In genomic region chr16:4539521-4539920, GRCm38 (mm10) we compare ENCODE assay signal across 22 mouse cellular contexts. TPM values are rescaled to one million over a fixed set of nuclear protein-coding genes. Genes with fewer than 3 reads are reported as not detected.
DNase-seq lines count a peak whose midpoint lies in the region; ATAC-seq and TF ChIP-seq lines count a peak whose summit lies in the region.
"Had no signal": no experiment of that assay in that cellular context is flagged by ENCODE, and none has a peak within 500 bp of the region (broad histone marks: within the 10 kb centered on the region; RNA-seq: fewer than 3 reads in every experiment).

No protein-coding gene starts in this region.

- 0 out of 2 replicates have a peak, but pooled peaks cover 3% of the 10 kb centered on the region for H3K36me3 ChIP-seq in midbrain, postnatal 0 days (ENCODE audit: insufficient read depth, low read length)
- H3K36me3 ChIP-seq in midbrain, embryonic 10.5 days = peaks cover 5% of the 10 kb centered on the region
- no peaks in the 10 kb centered on the region for H3K36me3 ChIP-seq in hindbrain, embryonic 14.5 days (replicated peaks; ENCODE audit: control insufficient read depth, insufficient read depth)
- H3K36me3 ChIP-seq: hindbrain, embryonic 15.5 days; intestine, embryonic 15.5 days; lung, embryonic 15.5 days; neural tube, embryonic 15.5 days had no signal

- intact Hi-C loops in gastrocnemius, adult 2 months (cut with DNase I) = no loop called here

- H3K4me1 ChIP-seq in midbrain, postnatal 0 days (ENCODE audit: insufficient read depth, low read length) = no peaks in the 10 kb centered on the region
- H3K4me1 ChIP-seq in midbrain, embryonic 10.5 days = peaks cover 18% of the 10 kb centered on the region
- H3K4me1 ChIP-seq in hindbrain, embryonic 14.5 days (replicated peaks; ENCODE audit: control insufficient read depth, insufficient read depth, low read length) = peaks cover 6% of the 10 kb centered on the region

- peak overlapping the region; percentile 85 for H3K27ac ChIP-seq in gastrocnemius, adult 2 months
- H3K27ac ChIP-seq in midbrain, postnatal 0 days (ENCODE audit: low read depth, low read length) = no peak overlapping the region
- H3K27ac ChIP-seq in midbrain, embryonic 10.5 days (replicated peaks) = no peak overlapping the region
- H3K27ac ChIP-seq in hindbrain, embryonic 14.5 days = no peak overlapping the region
- H3K27ac ChIP-seq: embryonic facial prominence, embryonic 13.5 days; hindbrain, embryonic 15.5 days; intestine, embryonic 15.5 days; limb, embryonic 13.5 days; liver, embryonic 13.5 days; lung, embryonic 15.5 days; neural tube, embryonic 15.5 days had no signal

- DNase-seq in adrenal gland, adult 2 months = peak; percentile 59
- no peak for DNase-seq in adrenal gland, postnatal 25 days
- no peak for DNase-seq in gastrocnemius, adult 2 months
- DNase-seq in gastrocnemius, postnatal 10 days = no peak
- no peak for DNase-seq in midbrain, postnatal 0 days (ENCODE audit: low spot score)
- no peak for DNase-seq in midbrain, embryonic 10.5 days (ENCODE audit: low spot score)
- DNase-seq in hindbrain, embryonic 14.5 days (ENCODE audit: low spot score) = no peak
- no peak for DNase-seq in lung, adult 18-20 months
- DNase-seq: B cell, adult 2 months; cerebellum, adult 9-10 months; heart, postnatal 36 days; kidney, adult 9 months; kidney, postnatal 36 days; layer of hippocampus, adult 9-11 months; liver, embryonic 13.5 days; lung, postnatal 4 days had no signal

- 70% methylated on average over 4 of the region's 4 CpGs for WGBS in midbrain, postnatal 0 days
- 91% methylated on average over 4 of the region's 4 CpGs for WGBS in midbrain, embryonic 10.5 days
- 74% methylated on average over 4 of the region's 4 CpGs for WGBS in hindbrain, embryonic 14.5 days

- no peak for ATAC-seq in midbrain, postnatal 0 days (ENCODE audit: low FRiP score)
- no peak for ATAC-seq in hindbrain, embryonic 14.5 days (ENCODE audit: low FRiP score)
- ATAC-seq: intestine, embryonic 15.5 days had no signal

- H3K4me2 ChIP-seq in midbrain, postnatal 0 days (ENCODE audit: low read depth, low read length, poor library complexity, severe bottlenecking) = no peak overlapping the region
- H3K4me2 ChIP-seq in hindbrain, embryonic 14.5 days (replicated peaks) = no peak overlapping the region
- H3K4me2 ChIP-seq: embryonic facial prominence, embryonic 13.5 days; hindbrain, embryonic 15.5 days; intestine, embryonic 15.5 days; limb, embryonic 13.5 days; liver, embryonic 13.5 days; lung, embryonic 15.5 days; neural tube, embryonic 15.5 days had no signal

- TF ChIP-seq CTCF in gastrocnemius, adult 2 months (IDR thresholded peaks at IDR 0.05) = no peak
- TF ChIP-seq CTCF in midbrain, postnatal 0 days (IDR thresholded peaks at IDR 0.05) = 0 out of 2 replicates have a peak, but pooled peaks have one; percentile 8

- no peak overlapping the region for H3K4me3 ChIP-seq in gastrocnemius, adult 2 months
- no peak overlapping the region for H3K4me3 ChIP-seq in midbrain, postnatal 0 days (ENCODE audit: low read depth, low read length)
- no peak overlapping the region for H3K4me3 ChIP-seq in midbrain, embryonic 10.5 days
- H3K4me3 ChIP-seq in hindbrain, embryonic 14.5 days (replicated peaks; ENCODE audit: low read length) = no peak overlapping the region
- H3K4me3 ChIP-seq: embryonic facial prominence, embryonic 13.5 days; hindbrain, embryonic 15.5 days; intestine, embryonic 15.5 days; limb, embryonic 13.5 days; liver, embryonic 13.5 days; lung, embryonic 15.5 days; neural tube, embryonic 15.5 days had no signal

- no peaks in the 10 kb centered on the region for H3K27me3 ChIP-seq in midbrain, postnatal 0 days (ENCODE audit: insufficient read depth, low read length)
- no peaks in the 10 kb centered on the region for H3K27me3 ChIP-seq in midbrain, embryonic 10.5 days (ENCODE audit: low read depth, poor library complexity, severe bottlenecking)
- no peaks in the 10 kb centered on the region for H3K27me3 ChIP-seq in hindbrain, embryonic 14.5 days (ENCODE audit: control insufficient read depth, insufficient read depth, low read length)
- H3K27me3 ChIP-seq: embryonic facial prominence, embryonic 13.5 days; hindbrain, embryonic 15.5 days; intestine, embryonic 15.5 days; limb, embryonic 13.5 days; liver, embryonic 13.5 days; lung, embryonic 15.5 days; neural tube, embryonic 15.5 days had no signal

- H3K9me3 ChIP-seq in midbrain, postnatal 0 days (ENCODE audit: low read length) = no peaks in the 10 kb centered on the region
- H3K9me3 ChIP-seq in midbrain, embryonic 10.5 days (replicated peaks) = no peaks in the 10 kb centered on the region
- no peaks in the 10 kb centered on the region for H3K9me3 ChIP-seq in hindbrain, embryonic 14.5 days (ENCODE audit: control insufficient read depth, low read length)
- H3K9me3 ChIP-seq: embryonic facial prominence, embryonic 13.5 days; hindbrain, embryonic 15.5 days; intestine, embryonic 15.5 days; limb, embryonic 13.5 days; liver, embryonic 13.5 days; lung, embryonic 15.5 days; neural tube, embryonic 15.5 days had no signal

- no peak overlapping the region for H3K9ac ChIP-seq in midbrain, postnatal 0 days (replicated peaks; ENCODE audit: low read length, poor library complexity, severe bottlenecking)
- no peak overlapping the region for H3K9ac ChIP-seq in hindbrain, embryonic 14.5 days
- H3K9ac ChIP-seq: embryonic facial prominence, embryonic 13.5 days; hindbrain, embryonic 15.5 days; intestine, embryonic 15.5 days; limb, embryonic 13.5 days; liver, embryonic 13.5 days; lung, embryonic 15.5 days; neural tube, embryonic 15.5 days had no signal

RNA-seq across cellular contexts. Expression of gene Srl, which starts 2.1 kb away (rescaled TPM):
- total RNA-seq in adrenal gland, adult 2 months (2021) = 10 to 100 TPM in 1 of 2 experiments, 1 to 10 TPM in 1; 6.8 to 13.2 TPM
- polyA plus RNA-seq in adrenal gland, adult 2 months (2012; rRNA removed) = 0.35 and 0.57 TPM in 2 replicates
- total RNA-seq in adrenal gland, postnatal 25 days (2021) = 8.0 and 11.9 TPM in 2 replicates
- total RNA-seq in gastrocnemius, adult 2 months (2021) = 1,000 to 10,000 TPM; 1,026 to 1,225 TPM
- total RNA-seq in gastrocnemius, postnatal 10 days (2021) = 1,000 to 10,000 TPM; 1,275 to 1,445 TPM
- total RNA-seq in midbrain, postnatal 0 days (2014; rRNA removed) = 34.4 and 59.9 TPM in 2 replicates
- polyA plus RNA-seq in midbrain, postnatal 0 days (2015; fragmentation: Nextera tagmentation; extraction: Ambion mirVana) = 11.3 and 11.6 TPM in 2 replicates
- 21.0 and 22.1 TPM in 2 replicates for polyA plus RNA-seq in midbrain, embryonic 10.5 days (2016; fragmentation: Nextera tagmentation; extraction: Ambion mirVana)
- 28.0 and 31.2 TPM in 2 replicates for polyA plus RNA-seq in hindbrain, embryonic 14.5 days (2014; fragmentation: Nextera tagmentation; extraction: Ambion mirVana)

RNA-seq across cellular contexts. Expression of gene Tfap4, which starts 20.1 kb away (rescaled TPM):
- total RNA-seq in adrenal gland, adult 2 months (2021) = 1 to 10 TPM; 3.8 to 6.7 TPM
- 3.6 and 4.0 TPM in 2 replicates for polyA plus RNA-seq in adrenal gland, adult 2 months (2012; rRNA removed)
- 8.3 and 10.4 TPM in 2 replicates for total RNA-seq in adrenal gland, postnatal 25 days (2021)
- total RNA-seq in gastrocnemius, adult 2 months (2021) = 1 to 10 TPM; 3.0 to 5.1 TPM
- 1 to 10 TPM; 6.6 to 6.9 TPM for total RNA-seq in gastrocnemius, postnatal 10 days (2021)
- 6.7 and 6.8 TPM in 2 replicates for total RNA-seq in midbrain, postnatal 0 days (2014; rRNA removed)
- polyA plus RNA-seq in midbrain, postnatal 0 days (2015; fragmentation: Nextera tagmentation; extraction: Ambion mirVana) = 5.2 and 5.9 TPM in 2 replicates
- polyA plus RNA-seq in midbrain, embryonic 10.5 days (2016; fragmentation: Nextera tagmentation; extraction: Ambion mirVana) = 28.0 and 32.6 TPM in 2 replicates
- polyA plus RNA-seq in hindbrain, embryonic 14.5 days (2014; fragmentation: Nextera tagmentation; extraction: Ambion mirVana) = 8.2 and 8.8 TPM in 2 replicates

RNA-seq across cellular contexts. Expression of gene Glis2, which starts 55.0 kb away (rescaled TPM):
- 10 to 100 TPM; 17.3 to 27.4 TPM for total RNA-seq in adrenal gland, adult 2 months (2021)
- 28.9 and 29.3 TPM in 2 replicates for polyA plus RNA-seq in adrenal gland, adult 2 months (2012; rRNA removed)
- 17.1 and 23.0 TPM in 2 replicates for total RNA-seq in adrenal gland, postnatal 25 days (2021)
- total RNA-seq in gastrocnemius, adult 2 months (2021) = 1 to 10 TPM; 5.2 to 6.9 TPM
- total RNA-seq in gastrocnemius, postnatal 10 days (2021) = 10 to 100 TPM; 22.2 to 32.3 TPM
- total RNA-seq in midbrain, postnatal 0 days (2014; rRNA removed) = 20.0 and 20.6 TPM in 2 replicates
- polyA plus RNA-seq in midbrain, postnatal 0 days (2015; fragmentation: Nextera tagmentation; extraction: Ambion mirVana) = 10.8 and 12.0 TPM in 2 replicates
- polyA plus RNA-seq in midbrain, embryonic 10.5 days (2016; fragmentation: Nextera tagmentation; extraction: Ambion mirVana) = 23.0 and 23.6 TPM in 2 replicates
- 18.1 and 19.0 TPM in 2 replicates for polyA plus RNA-seq in hindbrain, embryonic 14.5 days (2014; fragmentation: Nextera tagmentation; extraction: Ambion mirVana)

Comparison
In these comparisons a context has a peak if more than half of its experiments do, and no peak if none do; other contexts are left out.
1. RNA of gene Srl, which starts 2.1 kb away (total RNA-seq): 1,275 to 1,445 TPM in gastrocnemius, postnatal 10 days and 1,026 to 1,225 TPM in gastrocnemius, adult 2 months; 34.4 to 59.9 TPM in midbrain, postnatal 0 days, 6.8 to 13.2 TPM in adrenal gland, adult 2 months and 8.0 to 11.9 TPM in adrenal gland, postnatal 25 days; every median in the first group is over 10 times any median in the second.